Mouse (Mus musculus): Measurements from ENCODE around the gene Alkbh6. TPM values are rescaled to one million over a fixed set of nuclear protein-coding genes. Genes with fewer than 3 reads are reported as not detected.

The Alkbh6 gene
- 178 TPM for polyA plus RNA-seq (2017; shearing (Covaris generic))

DNA sequence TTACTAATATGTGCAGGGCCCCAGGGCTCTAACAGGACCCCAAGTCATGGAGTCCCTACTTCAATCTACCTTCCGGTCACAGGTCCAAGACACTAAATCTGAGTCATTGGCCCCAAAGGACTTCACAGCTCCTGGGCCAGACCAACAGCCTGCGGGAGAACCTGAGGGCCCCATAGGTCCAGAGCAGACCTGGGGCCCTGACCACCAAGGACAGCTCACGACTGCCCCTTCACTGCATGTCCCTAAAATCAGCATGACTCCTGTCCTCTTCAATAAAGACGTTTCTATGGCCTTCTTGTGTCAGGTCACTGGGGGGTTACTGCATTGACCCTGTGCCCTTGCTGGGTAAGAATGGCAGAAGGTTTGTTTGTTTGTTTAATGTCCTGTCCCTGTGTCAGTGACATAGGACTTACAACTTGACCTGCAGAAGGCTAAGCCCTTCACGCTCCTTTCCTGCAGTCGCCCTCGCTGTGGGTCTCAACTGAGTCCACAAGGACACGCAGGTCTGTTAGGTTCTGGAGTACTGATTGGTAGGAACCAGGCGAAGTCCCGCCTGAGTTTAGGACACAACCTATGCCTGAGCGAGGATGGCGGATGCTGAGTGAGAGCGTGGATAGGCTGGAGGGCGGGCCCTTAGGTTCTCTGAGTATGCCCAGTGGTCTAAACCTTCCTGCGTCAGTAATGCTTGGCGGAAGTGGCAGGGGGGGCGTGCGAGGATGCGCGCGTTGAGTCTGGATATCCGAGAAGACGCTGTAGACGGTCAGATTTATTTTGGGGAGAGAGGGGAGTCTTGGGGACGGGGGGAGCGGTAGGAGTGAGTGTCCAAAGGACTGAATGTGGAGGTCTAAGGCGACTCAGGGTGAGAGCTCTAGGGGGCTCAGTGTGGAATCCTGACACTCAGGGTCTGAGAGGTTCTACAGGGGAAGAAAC is at the start of gene Alkbh6:
Gene Alkbh6, plus strand, starts transcription at position 642 of the 930 bp plus-strand sequence.

GRCm38 (mm10) chr7:30279951-30280669 is 28.4 kb upstream of the Alkbh6 start, which contains the start of the genes Thap8 and Wdr62:
TSS of gene Thap8 (plus strand) at chr7:30280094.
TSS of gene Wdr62 (minus strand) at chr7:30280419.

DNA sequence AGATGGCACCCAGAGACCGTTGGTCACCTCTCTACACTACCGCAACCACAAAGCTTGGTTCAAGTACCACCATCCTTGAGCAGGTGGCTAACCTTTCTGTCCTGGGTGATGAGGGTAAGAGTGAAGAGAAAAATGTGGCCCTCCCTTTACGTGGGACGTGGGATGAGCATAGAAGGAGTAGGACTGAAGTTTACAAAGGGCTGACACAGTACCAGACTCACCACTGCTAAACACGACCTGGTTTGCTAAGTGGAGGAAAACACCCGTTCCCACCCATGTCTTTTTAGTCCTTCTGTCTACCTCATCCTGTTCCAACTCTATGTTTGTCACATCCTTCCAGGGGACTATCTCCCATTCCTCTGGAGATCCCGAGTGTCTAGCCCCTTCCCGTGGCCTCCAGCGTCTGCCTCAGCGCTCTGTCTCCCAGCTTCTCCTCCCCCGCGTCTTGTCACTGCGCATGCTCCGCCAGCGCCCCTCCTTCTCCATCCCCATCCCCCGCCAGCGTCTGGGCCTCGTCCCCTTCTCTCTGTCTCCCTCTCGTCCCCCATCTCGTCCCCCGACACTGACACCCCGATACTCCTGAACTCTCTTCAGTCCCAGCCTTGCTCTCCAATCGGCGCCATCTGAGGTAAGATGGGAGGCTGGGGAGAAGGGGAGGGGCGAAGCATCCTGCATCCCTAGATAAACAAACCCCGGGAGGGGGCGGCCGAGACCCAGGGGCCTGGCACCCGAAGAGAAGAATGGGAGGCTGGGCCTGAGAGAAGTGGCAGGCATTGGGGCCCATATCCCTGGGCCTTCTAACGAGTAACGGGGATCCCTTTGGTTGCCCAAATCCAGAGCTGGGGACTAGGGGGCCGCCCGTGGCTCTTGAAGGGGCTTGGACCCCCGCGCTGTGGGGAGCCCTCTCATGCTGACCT is 17.0 kb upstream of the Alkbh6 start, which contains the start of gene Clip3:
Gene Clip3, plus strand, starts transcription at position 514 of the 917 bp plus-strand sequence.

GRCm38 (mm10) chr7:30314721-30315155 is 6.2 kb downstream of the Alkbh6 start, which contains the start of gene Syne4:
TSS of gene Syne4 (plus strand) at chr7:30314807.

DNA sequence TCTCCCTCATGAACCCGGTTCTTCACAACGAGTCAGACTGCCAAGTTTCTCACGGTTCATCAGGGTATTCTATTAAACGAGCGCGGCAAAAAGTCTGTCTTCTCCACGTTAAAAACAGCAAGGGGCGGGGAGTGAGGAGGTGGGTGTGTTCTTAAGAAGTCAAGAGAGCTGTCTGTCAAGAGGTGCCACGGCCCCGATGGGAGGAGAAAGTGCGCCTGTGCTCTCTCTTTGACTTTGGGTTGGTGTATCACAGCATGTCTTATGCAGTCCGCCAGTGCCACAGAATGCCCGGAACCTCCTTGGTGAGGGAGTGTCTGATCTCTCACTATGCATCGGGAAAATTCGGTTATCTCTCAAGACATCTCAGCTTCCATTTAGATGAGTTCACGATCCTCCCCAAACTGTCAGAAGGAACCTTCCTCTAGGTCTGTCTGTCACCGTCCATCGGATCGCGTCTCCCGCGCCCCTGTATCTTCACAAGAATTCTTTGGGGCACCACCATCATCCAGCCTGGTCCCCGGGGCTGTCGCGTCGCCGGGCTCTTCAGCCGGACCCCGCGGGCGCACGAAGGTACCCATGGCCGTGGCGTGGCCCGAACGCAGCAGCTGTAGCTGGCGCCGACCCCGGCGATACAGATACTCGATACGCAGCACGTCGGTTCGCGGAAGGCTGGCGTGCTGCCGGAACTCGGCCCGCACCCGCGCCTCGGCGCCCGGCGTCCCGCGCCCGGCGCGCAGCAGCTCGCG is 13.2 kb downstream of the Alkbh6 start, which contains the start of gene E130208F15Rik:
Gene E130208F15Rik, plus strand, starts transcription at position 202 of the 746 bp plus-strand sequence.

DNA sequence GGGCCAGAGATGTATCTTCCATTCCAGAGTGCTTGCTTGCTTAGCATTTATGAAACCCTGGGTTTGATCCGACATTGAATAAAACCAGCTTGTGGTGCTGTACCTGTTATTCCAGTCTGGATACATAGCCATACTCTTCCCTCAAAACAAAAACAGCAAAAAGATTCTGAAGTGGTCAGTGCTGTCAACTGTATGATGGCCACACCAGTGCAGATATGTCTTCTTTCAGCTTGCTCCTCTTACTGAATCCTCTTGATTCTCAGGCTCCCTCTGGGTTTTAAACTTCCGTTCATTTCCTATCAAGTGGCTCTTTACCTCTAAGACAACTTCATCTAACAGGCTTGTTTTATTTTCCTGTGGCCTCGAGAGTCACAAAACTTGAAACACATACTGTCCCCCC is 15.3 kb downstream of the Alkbh6 start, which contains the start of gene Sdhaf1:
Gene Sdhaf1, minus strand, starts transcription at position 101 of the 400 bp plus-strand sequence.

DNA sequence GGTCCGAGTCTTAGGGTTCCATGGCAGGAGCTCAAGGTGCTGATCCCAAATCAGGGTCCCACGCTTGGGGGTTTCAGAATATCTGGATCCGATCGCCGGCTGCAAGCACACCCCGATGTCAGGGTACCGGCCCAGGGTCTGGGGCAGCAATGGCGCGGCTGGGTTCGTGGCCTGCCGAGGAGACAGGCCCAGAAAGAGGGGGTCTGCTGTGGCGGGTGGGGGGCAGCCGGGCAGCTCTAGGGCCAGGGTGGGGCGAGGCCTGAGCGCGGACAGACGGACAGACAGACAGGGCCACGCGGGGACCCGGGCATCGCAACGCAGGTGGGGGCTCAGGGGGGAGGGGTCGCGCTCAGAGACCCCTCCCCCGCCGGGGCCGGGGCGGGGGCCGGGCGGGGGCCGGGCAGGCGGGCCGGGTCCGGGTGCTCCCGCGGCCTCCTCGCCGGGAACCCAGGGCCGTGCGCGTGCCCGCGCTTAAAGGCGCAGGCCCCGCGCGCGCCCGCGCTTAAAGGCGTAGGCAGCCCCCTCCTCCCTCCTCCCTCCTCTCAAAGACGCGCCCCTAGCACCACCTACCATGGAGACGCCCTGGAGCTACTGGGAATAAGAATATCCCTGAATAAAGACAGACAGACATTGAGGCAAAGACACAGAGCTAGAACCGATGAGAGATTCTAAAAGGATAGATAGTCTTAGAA is 54.3 kb downstream of the Alkbh6 start, which contains the start of gene Lrfn3:
Gene Lrfn3, minus strand, starts transcription at position 121 of the 692 bp plus-strand sequence.

Other genes starting within 250 kb of the Alkbh6 start
- gene Zfp82, start 235.8 kb upstream of the Alkbh6 start, polyA plus RNA-seq (2017; shearing (Covaris generic)), result 16.4 TPM
- 1.2 TPM for gene Gm26920, start 218.3 kb upstream of the Alkbh6 start, polyA plus RNA-seq (2017; shearing (Covaris generic))
- 11.9 TPM for gene Zfp566, start 218.2 kb upstream of the Alkbh6 start, polyA plus RNA-seq (2017; shearing (Covaris generic))
- gene Zfp260, start 213.9 kb upstream of the Alkbh6 start, polyA plus RNA-seq (2017; shearing (Covaris generic)), result 111 TPM
- 22.3 TPM for gene Zfp382, start 186.8 kb upstream of the Alkbh6 start, polyA plus RNA-seq (2017; shearing (Covaris generic))
- gene Zfp146, start 139.0 kb upstream of the Alkbh6 start, polyA plus RNA-seq (2017; shearing (Covaris generic)), result 35.9 TPM
- 1.4 TPM for gene Cox7a1, start 124.6 kb upstream of the Alkbh6 start, polyA plus RNA-seq (2017; shearing (Covaris generic))
- gene Capns1, start 109.9 kb upstream of the Alkbh6 start, polyA plus RNA-seq (2017; shearing (Covaris generic)), result 70.0 TPM
- gene Polr2i, start 76.8 kb upstream of the Alkbh6 start, polyA plus RNA-seq (2017; shearing (Covaris generic)), result 55.8 TPM
- 123 TPM for gene Tbcb, start 76.4 kb upstream of the Alkbh6 start, polyA plus RNA-seq (2017; shearing (Covaris generic))
- not detected for gene Ovol3, start 73.0 kb upstream of the Alkbh6 start, polyA plus RNA-seq (2017; shearing (Covaris generic))
- 0.66 TPM for gene Thap8, start 28.6 kb upstream of the Alkbh6 start, polyA plus RNA-seq (2017; shearing (Covaris generic))
- gene Wdr62, start 28.3 kb upstream of the Alkbh6 start, polyA plus RNA-seq (2017; shearing (Covaris generic)), result 7.5 TPM
- gene Clip3, start 17.0 kb upstream of the Alkbh6 start, polyA plus RNA-seq (2017; shearing (Covaris generic)), result 9.6 TPM
- 18.4 TPM for gene Syne4, start 6.1 kb downstream of the Alkbh6 start, polyA plus RNA-seq (2017; shearing (Covaris generic))
- not detected for gene E130208F15Rik, start 13.0 kb downstream of the Alkbh6 start, polyA plus RNA-seq (2017; shearing (Covaris generic))
- gene Sdhaf1, start 15.2 kb downstream of the Alkbh6 start, polyA plus RNA-seq (2017; shearing (Covaris generic)), result 11.3 TPM
- gene Lrfn3, start 54.1 kb downstream of the Alkbh6 start, polyA plus RNA-seq (2017; shearing (Covaris generic)), result not detected
- gene Tyrobp, start 105.0 kb downstream of the Alkbh6 start, polyA plus RNA-seq (2017; shearing (Covaris generic)), result 14.5 TPM
- gene Hcst, start 111.1 kb downstream of the Alkbh6 start, polyA plus RNA-seq (2017; shearing (Covaris generic)), result 407 TPM
- gene Nfkbid, start 113.0 kb downstream of the Alkbh6 start, polyA plus RNA-seq (2017; shearing (Covaris generic)), result 110 TPM
- 7.7 TPM for gene Aplp1, start 136.8 kb downstream of the Alkbh6 start, polyA plus RNA-seq (2017; shearing (Covaris generic))
- gene Kirrel2, start 149.0 kb downstream of the Alkbh6 start, polyA plus RNA-seq (2017; shearing (Covaris generic)), result not detected
- gene Nphs1, start 149.6 kb downstream of the Alkbh6 start, polyA plus RNA-seq (2017; shearing (Covaris generic)), result not detected
- gene Prodh2, start 184.9 kb downstream of the Alkbh6 start, polyA plus RNA-seq (2017; shearing (Covaris generic)), result not detected
- 1.5 TPM for gene Arhgap33, start 226.3 kb downstream of the Alkbh6 start, polyA plus RNA-seq (2017; shearing (Covaris generic))
- gene Hspb6, start 243.5 kb downstream of the Alkbh6 start, polyA plus RNA-seq (2017; shearing (Covaris generic)), result 3.7 TPM
- 10.8 TPM for gene Proser3, start 243.6 kb downstream of the Alkbh6 start, polyA plus RNA-seq (2017; shearing (Covaris generic))

Data from inflammation-experienced regulatory T-cells, adult 16 weeks (primary cell).